Mouse (Mus musculus): ENCODE measurements around the gene Arrb1. TPM values are rescaled to one million over a fixed set of nuclear protein-coding genes. Genes with fewer than 3 reads are reported as not detected.
A peak's percentile ranks its signal among the peaks of the same experiment; 100 is the strongest.

Arrb1 gene
- polyA plus RNA-seq, 1 experiment from 2014 or later: 10.0 TPM

GRCm38 (mm10) chr7:99570680-99571079, 35.4 kb downstream of the Arrb1 start:
- DNase-seq (ENCODE audit: low spot score): no peak
- Histone ChIP-seq H3K9me3 (replicated peaks) (no peaks in the 10 kb centered on the region), H3K27ac (peak overlapping the region; percentile 1; the same call in 1 of the 2 replicates), H3K4me1 (peaks cover 36% of the 10 kb centered on the region), H3K4me3 (no peak overlapping the region), H3K36me3 (no peaks in the 10 kb centered on the region), H3K27me3 (ENCODE audit: low read depth, poor library complexity, severe bottlenecking) (no peaks in the 10 kb centered on the region)
- WGBS: 67% methylated on average over 5 of the region's 5 CpGs

GRCm38 (mm10) chr7:99572931-99573330, 37.7 kb downstream of the Arrb1 start:
- Histone ChIP-seq H3K9me3 (replicated peaks) (no peaks in the 10 kb centered on the region), H3K27ac (no peak overlapping the region; the same call in 1 of the 2 replicates), H3K36me3 (no peaks in the 10 kb centered on the region), H3K4me3 (no peak overlapping the region), H3K4me1 (peaks cover 36% of the 10 kb centered on the region), H3K27me3 (ENCODE audit: low read depth, poor library complexity, severe bottlenecking) (no peaks in the 10 kb centered on the region)
- 22% methylated on average over 10 of the region's 10 CpGs for WGBS
- no peak for DNase-seq (ENCODE audit: low spot score)

- no peak for DNase-seq (ENCODE audit: low spot score)
- 57% methylated on average over 4 of the region's 4 CpGs for WGBS
- Histone ChIP-seq H3K27me3 (ENCODE audit: low read depth, poor library complexity, severe bottlenecking) (no peaks in the 10 kb centered on the region), H3K9me3 (replicated peaks) (no peaks in the 10 kb centered on the region), H3K4me3 (no peak overlapping the region), H3K4me1 (peaks cover 35% of the 10 kb centered on the region), H3K27ac (no peak overlapping the region; the same call in 1 of the 2 replicates), H3K36me3 (no peaks in the 10 kb centered on the region)
These were observed 38.1 kb downstream of the Arrb1 start for GRCm38 (mm10) chr7:99573351-99573750.

- no peak for DNase-seq (ENCODE audit: low spot score)
- no peak overlapping the region for H3K27ac ChIP-seq
- no peaks in the 10 kb centered on the region for H3K9me3 ChIP-seq (replicated peaks)
- H3K4me1 ChIP-seq: peaks cover 21% of the 10 kb centered on the region
- H3K27me3 ChIP-seq (ENCODE audit: low read depth, poor library complexity, severe bottlenecking): peaks cover 18% of the 10 kb centered on the region
- H3K4me3 ChIP-seq: no peak overlapping the region
- no peaks in the 10 kb centered on the region for H3K36me3 ChIP-seq
- 83% methylated on average over 3 of the region's 3 CpGs for WGBS
These were observed 43.0 kb downstream of the Arrb1 start for GRCm38 (mm10) chr7:99578246-99578645.

DNA sequence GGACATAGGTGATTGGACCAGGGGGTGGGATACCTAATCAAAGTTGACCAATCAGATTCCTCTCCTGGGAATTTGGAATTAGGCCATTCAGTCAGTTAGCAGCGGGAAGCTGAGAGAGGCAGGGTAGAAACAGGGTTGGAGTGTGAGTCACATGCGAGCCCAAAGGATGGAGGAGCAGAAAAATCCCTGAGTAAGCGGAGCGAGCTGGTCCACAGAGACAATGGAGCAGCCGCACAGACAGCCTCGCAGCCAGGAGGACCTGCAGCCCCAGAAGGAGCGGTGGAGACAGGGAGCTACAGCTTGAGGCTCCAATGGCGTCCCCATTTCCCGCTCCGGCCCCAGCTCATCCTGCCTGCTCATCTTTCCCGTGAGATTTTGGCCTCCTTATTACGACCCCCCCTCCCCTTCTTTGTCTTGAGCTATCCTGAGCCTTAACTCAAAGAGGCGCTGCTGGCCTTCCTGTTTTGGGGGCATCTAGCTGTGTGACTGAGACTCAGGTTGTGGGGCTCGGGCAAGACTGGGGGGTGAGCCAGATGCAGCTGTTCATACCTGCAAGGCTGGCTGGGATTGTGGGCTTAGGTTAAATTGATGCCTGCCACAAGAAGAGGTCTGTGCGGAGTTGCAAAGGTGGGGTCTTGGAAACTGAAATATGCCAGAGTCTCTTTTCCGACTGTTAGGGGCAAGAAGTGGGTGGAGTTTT, 44.4 kb downstream of the Arrb1 start:
- Histone ChIP-seq H3K4me3 (peak overlapping the region; percentile 28), H3K4me1 (peaks cover 17% of the 10 kb centered on the region), H3K36me3 (peaks cover 3% of the 10 kb centered on the region; the same call in 1 of the 2 replicates), H3K9me3 (replicated peaks) (no peaks in the 10 kb centered on the region), H3K27me3 (ENCODE audit: low read depth, poor library complexity, severe bottlenecking) (peaks cover 18% of the 10 kb centered on the region), H3K27ac (peak overlapping the region; percentile 22; the same call in 1 of the 2 replicates)
- DNase-seq (ENCODE audit: low spot score): no peak
- WGBS: 4% methylated on average over 16 of the region's 16 CpGs

- WGBS: 29% methylated on average over 6 of the region's 6 CpGs
- Histone ChIP-seq H3K27ac (peak overlapping the region; percentile 22; the same call in 1 of the 2 replicates), H3K4me3 (no peak overlapping the region), H3K9me3 (replicated peaks) (no peaks in the 10 kb centered on the region), H3K4me1 (peaks cover 17% of the 10 kb centered on the region), H3K36me3 (peaks cover 7% of the 10 kb centered on the region), H3K27me3 (ENCODE audit: low read depth, poor library complexity, severe bottlenecking) (peaks cover 18% of the 10 kb centered on the region)
- DNase-seq (ENCODE audit: low spot score): no peak
These were observed 45.0 kb downstream of the Arrb1 start for GRCm38 (mm10) chr7:99580247-99580646.

DNA sequence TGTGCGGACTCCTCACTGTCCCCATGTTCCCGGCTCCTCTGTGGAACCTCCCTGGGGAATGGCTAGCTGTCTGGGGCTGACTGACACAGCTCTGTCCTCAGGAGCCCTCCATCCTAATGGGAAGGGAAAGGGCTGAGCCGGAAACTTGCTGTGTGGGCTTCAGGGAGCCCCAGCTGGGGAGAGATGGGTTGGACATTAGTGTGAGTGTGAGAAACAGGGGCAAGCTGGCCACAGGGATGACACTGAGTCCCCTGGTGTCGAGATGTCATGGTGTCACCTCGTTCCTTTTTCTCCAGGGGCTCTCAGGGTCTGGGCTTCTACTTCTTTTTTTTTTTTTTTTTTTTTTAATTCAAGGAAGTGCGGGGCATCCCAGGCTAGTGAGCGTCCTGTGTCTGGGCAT, 47.0 kb downstream of the Arrb1 start:
- DNase-seq (ENCODE audit: low spot score): no peak
- H3K9me3 ChIP-seq (replicated peaks): no peaks in the 10 kb centered on the region
- H3K27ac ChIP-seq: no peak overlapping the region
- H3K27me3 ChIP-seq (ENCODE audit: low read depth, poor library complexity, severe bottlenecking): peaks cover 18% of the 10 kb centered on the region
- WGBS: 77% methylated on average over 7 of the region's 7 CpGs
- H3K4me1 ChIP-seq: peaks cover 17% of the 10 kb centered on the region
- H3K36me3 ChIP-seq: peaks cover 10% of the 10 kb centered on the region
- H3K4me3 ChIP-seq: no peak overlapping the region

GRCm38 (mm10) chr7:99582867-99583266, 47.6 kb downstream of the Arrb1 start:
- peaks cover 18% of the 10 kb centered on the region for H3K4me1 ChIP-seq
- WGBS: 64% methylated on average over 4 of the region's 4 CpGs
- H3K27ac ChIP-seq: no peak overlapping the region
- H3K27me3 ChIP-seq (ENCODE audit: low read depth, poor library complexity, severe bottlenecking): peaks cover 18% of the 10 kb centered on the region
- H3K4me3 ChIP-seq: no peak overlapping the region
- H3K36me3 ChIP-seq: peaks cover 12% of the 10 kb centered on the region
- no peak for DNase-seq (ENCODE audit: low spot score)
- H3K9me3 ChIP-seq (replicated peaks): no peaks in the 10 kb centered on the region

DNA sequence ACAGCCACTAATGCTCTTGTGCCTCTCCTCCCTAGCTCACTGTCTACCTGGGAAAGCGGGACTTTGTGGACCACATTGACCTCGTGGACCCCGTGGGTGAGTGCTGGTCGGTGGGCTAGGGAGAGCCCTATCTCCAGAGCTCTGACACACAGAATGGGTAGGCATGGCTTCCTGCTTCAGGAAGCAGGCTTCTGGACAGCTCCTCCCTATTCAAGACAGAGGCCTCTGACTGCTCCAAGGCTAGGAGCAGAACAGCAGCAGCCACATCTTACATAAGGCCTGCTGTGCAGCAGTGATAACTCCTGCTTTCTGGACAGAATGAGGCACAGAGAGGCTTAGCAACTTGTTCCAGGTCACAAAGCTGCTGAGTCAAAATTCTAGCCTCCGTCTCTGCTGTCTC, 48.4 kb downstream of the Arrb1 start:
- peaks cover 22% of the 10 kb centered on the region for H3K4me1 ChIP-seq
- 83% methylated on average over 5 of the region's 5 CpGs for WGBS
- no peak for DNase-seq (ENCODE audit: low spot score)
- no peaks in the 10 kb centered on the region for H3K9me3 ChIP-seq (replicated peaks)
- peaks cover 18% of the 10 kb centered on the region for H3K27me3 ChIP-seq (ENCODE audit: low read depth, poor library complexity, severe bottlenecking)
- H3K27ac ChIP-seq: no peak overlapping the region
- H3K4me3 ChIP-seq: no peak overlapping the region
- peaks cover 12% of the 10 kb centered on the region for H3K36me3 ChIP-seq

DNA sequence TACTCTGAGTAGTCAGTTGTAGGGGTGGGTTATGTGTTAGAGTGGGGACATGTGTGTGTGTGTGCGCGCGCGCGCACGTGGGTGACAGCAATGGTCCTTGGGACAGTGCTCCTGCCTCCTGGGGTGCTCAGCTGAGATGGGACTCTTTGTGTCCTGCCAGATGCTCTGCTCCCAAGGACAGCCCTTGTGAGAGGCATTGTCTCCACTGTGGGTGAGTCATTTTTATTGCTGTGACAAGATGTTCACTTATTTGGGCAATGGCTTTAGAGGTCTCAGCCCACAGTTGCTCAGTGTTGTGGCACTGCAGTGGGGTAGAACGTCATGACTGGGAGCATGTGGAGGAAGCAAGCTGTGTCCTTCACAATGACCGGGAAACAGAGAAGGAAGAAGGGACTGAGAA, 50.7 kb downstream of the Arrb1 start:
- peaks cover 2% of the 10 kb centered on the region; the same call in 1 of the 2 replicates for H3K27me3 ChIP-seq (ENCODE audit: low read depth, poor library complexity, severe bottlenecking)
- H3K4me3 ChIP-seq: no peak overlapping the region
- 98% methylated on average over 8 of the region's 8 CpGs for WGBS
- no peak for DNase-seq (ENCODE audit: low spot score)
- H3K27ac ChIP-seq: no peak overlapping the region
- H3K9me3 ChIP-seq (replicated peaks): no peaks in the 10 kb centered on the region
- peaks cover 8% of the 10 kb centered on the region; the same call in 1 of the 2 replicates for H3K4me1 ChIP-seq
- H3K36me3 ChIP-seq: peaks cover 12% of the 10 kb centered on the region

GRCm38 (mm10) chr7:99590064-99590463, 54.8 kb downstream of the Arrb1 start:
- peak; percentile 79 for DNase-seq (ENCODE audit: low spot score)
- peaks cover 5% of the 10 kb centered on the region; the same call in 1 of the 2 replicates for H3K4me1 ChIP-seq
- WGBS: 24% methylated on average over 3 of the region's 3 CpGs
- no peak overlapping the region for H3K27ac ChIP-seq
- H3K4me3 ChIP-seq: no peak overlapping the region
- no peaks in the 10 kb centered on the region for H3K9me3 ChIP-seq (replicated peaks)
- no peaks in the 10 kb centered on the region for H3K27me3 ChIP-seq (ENCODE audit: low read depth, poor library complexity, severe bottlenecking)
- H3K36me3 ChIP-seq: peaks cover 28% of the 10 kb centered on the region

DNA sequence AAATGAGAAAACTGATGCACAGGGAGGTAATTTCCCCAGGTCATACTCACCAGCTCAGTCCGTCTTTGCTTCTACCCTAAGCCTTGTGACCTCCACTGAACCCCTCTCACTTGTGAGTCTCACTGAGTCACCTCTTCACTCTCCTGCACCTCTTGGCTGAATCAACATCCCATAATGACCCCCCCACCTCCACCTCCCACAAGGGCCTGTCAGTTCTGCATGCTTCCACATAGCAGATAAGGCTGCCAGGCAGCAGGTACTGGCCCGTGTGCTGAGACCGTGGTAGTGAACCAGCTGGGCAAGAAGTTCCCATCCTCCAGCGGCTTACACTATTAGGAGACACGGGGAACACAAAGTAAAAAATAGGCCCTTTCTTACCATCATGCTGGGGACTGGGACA, 55.4 kb downstream of the Arrb1 start:
- H3K4me3 ChIP-seq: no peak overlapping the region
- WGBS: 93% methylated on average over 5 of the region's 5 CpGs
- no peaks in the 10 kb centered on the region for H3K27me3 ChIP-seq (ENCODE audit: low read depth, poor library complexity, severe bottlenecking)
- H3K9me3 ChIP-seq (replicated peaks): no peaks in the 10 kb centered on the region
- peaks cover 23% of the 10 kb centered on the region for H3K36me3 ChIP-seq
- peaks cover 5% of the 10 kb centered on the region; the same call in 1 of the 2 replicates for H3K4me1 ChIP-seq
- no peak for DNase-seq (ENCODE audit: low spot score)
- no peak overlapping the region for H3K27ac ChIP-seq

GRCm38 (mm10) chr7:99592669-99593068, 57.4 kb downstream of the Arrb1 start:
- Histone ChIP-seq H3K36me3 (peaks cover 32% of the 10 kb centered on the region), H3K9me3 (replicated peaks) (no peaks in the 10 kb centered on the region), H3K27ac (no peak overlapping the region; the same call in 1 of the 2 replicates), H3K4me1 (peaks cover 5% of the 10 kb centered on the region; the same call in 1 of the 2 replicates), H3K27me3 (ENCODE audit: low read depth, poor library complexity, severe bottlenecking) (no peaks in the 10 kb centered on the region), H3K4me3 (no peak overlapping the region)
- no peak for DNase-seq (ENCODE audit: low spot score)
- WGBS: 97% methylated on average over 3 of the region's 3 CpGs

Measured in limb, embryonic 10.5 days (tissue).